Mouse (Mus musculus): ENCODE data around the gene Gm5936. TPM values are rescaled to one million over a fixed set of nuclear protein-coding genes. Genes with fewer than 3 reads are reported as not detected.
A peak's percentile ranks its signal among the peaks of the same experiment; 100 is the strongest.
"Not testable (repeated sequence)": the region's sequence is repeated elsewhere in the genome, so short reads cannot be mapped to it uniquely, and the experiment has no call there.

Gene Gm5936
- polyA plus RNA-seq (2015; fragmentation: Nextera tagmentation; extraction: Ambion mirVana): not detected in 2 replicates

- not testable (repeated sequence) for ATAC-seq (ENCODE audit: low FRiP score, low TSS enrichment)
Measured at GRCm38 (mm10) chrX:74836842-74837522, at the start of gene Gm5936. TSS of gene Gm5936 (plus strand) at chrX:74837196.

DNA sequence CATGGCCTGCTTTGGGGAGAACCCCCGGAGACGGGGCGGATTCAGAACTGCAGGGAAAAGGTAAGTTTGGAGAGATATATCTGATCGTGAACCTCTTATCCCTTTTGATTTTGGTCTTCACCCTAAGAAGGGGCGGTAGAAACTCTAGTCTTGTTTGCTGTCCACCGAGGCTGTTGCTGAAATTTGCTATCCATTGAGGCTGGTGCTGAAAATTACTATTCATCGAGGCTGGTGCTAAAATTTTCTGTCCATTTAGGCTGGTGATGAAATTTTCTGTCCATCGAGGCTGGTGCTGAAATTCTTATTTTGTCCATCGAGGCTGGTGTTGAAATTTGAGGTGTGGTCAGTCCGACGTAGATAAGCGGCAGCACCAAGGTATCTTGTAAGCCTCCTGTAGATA is 19.1 kb downstream of the Gm5936 start:
- 80% methylated on average over 12 of the region's 12 CpGs for WGBS
- not testable (repeated sequence) for H3K27ac ChIP-seq (replicated peaks); H3K4me1 ChIP-seq (replicated peaks; ENCODE audit: control insufficient read depth, insufficient read depth); H3K4me2 ChIP-seq (replicated peaks; ENCODE audit: low read depth); H3K27me3 ChIP-seq (ENCODE audit: control insufficient read depth, insufficient read depth, low read length); H3K4me3 ChIP-seq (ENCODE audit: low read depth, low read length); ATAC-seq (ENCODE audit: low FRiP score, low TSS enrichment); H3K9me3 ChIP-seq (ENCODE audit: control insufficient read depth, low read length); DNase-seq (ENCODE audit: low spot score); H3K36me3 ChIP-seq (ENCODE audit: control insufficient read depth, insufficient read depth, low read length); H3K9ac ChIP-seq (ENCODE audit: low read length)

More at GRCm38 (mm10) chrX:74836842-74837522, at the start of gene Gm5936:
- not testable (repeated sequence) for H3K27ac ChIP-seq (replicated peaks); H3K36me3 ChIP-seq (ENCODE audit: control insufficient read depth, insufficient read depth, low read length); H3K9ac ChIP-seq (ENCODE audit: low read length); H3K27me3 ChIP-seq (ENCODE audit: control insufficient read depth, insufficient read depth, low read length); H3K9me3 ChIP-seq (ENCODE audit: control insufficient read depth, low read length); H3K4me1 ChIP-seq (replicated peaks; ENCODE audit: control insufficient read depth, insufficient read depth); H3K4me2 ChIP-seq (replicated peaks; ENCODE audit: low read depth); DNase-seq (ENCODE audit: low spot score); H3K4me3 ChIP-seq (ENCODE audit: low read depth, low read length)
- WGBS: 36% methylated on average over 2 of the region's 5 CpGs

DNA sequence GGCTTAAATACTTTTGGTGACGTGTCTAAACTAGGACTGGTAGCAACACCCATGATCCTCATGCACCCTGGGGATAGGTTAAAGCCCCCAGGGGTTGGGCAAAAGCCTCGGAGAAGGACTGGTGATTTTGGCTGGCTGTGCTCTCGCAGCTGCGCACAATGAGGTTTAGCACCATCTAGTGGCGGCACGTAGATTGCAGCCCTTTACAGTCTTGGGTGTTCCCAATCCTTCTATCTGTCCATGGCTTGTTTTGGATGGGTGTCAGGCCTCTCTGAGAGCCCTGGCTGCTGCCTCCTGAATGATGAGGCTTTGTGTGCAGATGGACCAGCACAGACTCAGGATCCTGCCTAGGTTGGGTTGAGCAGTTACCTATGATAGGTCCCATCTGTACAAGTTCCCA is 43.1 kb downstream of the Gm5936 start:
- DNase-seq (ENCODE audit: low spot score); H3K9me3 ChIP-seq (ENCODE audit: control insufficient read depth, low read length); ATAC-seq (ENCODE audit: low FRiP score, low TSS enrichment); H3K36me3 ChIP-seq (ENCODE audit: control insufficient read depth, insufficient read depth, low read length); H3K9ac ChIP-seq (ENCODE audit: low read length); H3K27ac ChIP-seq (replicated peaks); H3K4me1 ChIP-seq (replicated peaks; ENCODE audit: control insufficient read depth, insufficient read depth); H3K4me3 ChIP-seq (ENCODE audit: low read depth, low read length); H3K4me2 ChIP-seq (replicated peaks; ENCODE audit: low read depth); H3K27me3 ChIP-seq (ENCODE audit: control insufficient read depth, insufficient read depth, low read length): not testable (repeated sequence)
- WGBS: 38% methylated on average over 4 of the region's 6 CpGs
- TF ChIP-seq CTCF (IDR thresholded peaks at IDR 0.05; ENCODE audit: low read depth): peak; percentile 41

Other genes starting within 250 kb of the Gm5936 start
- gene Olfr1325, start 244.5 kb upstream of the Gm5936 start, polyA plus RNA-seq (2015; fragmentation: Nextera tagmentation; extraction: Ambion mirVana): not detected in 2 replicates
- 0.04 TPM in 1 of 2 replicates, not detected in the other for gene Gm5640, start 191.6 kb upstream of the Gm5936 start, polyA plus RNA-seq (2015; fragmentation: Nextera tagmentation; extraction: Ambion mirVana)
- 0.15 TPM in 1 of 2 replicates, not detected in the other for gene Gm6890, start 96.3 kb upstream of the Gm5936 start, polyA plus RNA-seq (2015; fragmentation: Nextera tagmentation; extraction: Ambion mirVana)
- gene Gab3, start 248.3 kb downstream of the Gm5936 start, polyA plus RNA-seq (2015; fragmentation: Nextera tagmentation; extraction: Ambion mirVana): 1.3 and 1.5 TPM in 2 replicates

Data from stomach, postnatal 0 days (tissue).